ENCODE assay signal across 10 mouse cellular contexts in the genomic region with DNA sequence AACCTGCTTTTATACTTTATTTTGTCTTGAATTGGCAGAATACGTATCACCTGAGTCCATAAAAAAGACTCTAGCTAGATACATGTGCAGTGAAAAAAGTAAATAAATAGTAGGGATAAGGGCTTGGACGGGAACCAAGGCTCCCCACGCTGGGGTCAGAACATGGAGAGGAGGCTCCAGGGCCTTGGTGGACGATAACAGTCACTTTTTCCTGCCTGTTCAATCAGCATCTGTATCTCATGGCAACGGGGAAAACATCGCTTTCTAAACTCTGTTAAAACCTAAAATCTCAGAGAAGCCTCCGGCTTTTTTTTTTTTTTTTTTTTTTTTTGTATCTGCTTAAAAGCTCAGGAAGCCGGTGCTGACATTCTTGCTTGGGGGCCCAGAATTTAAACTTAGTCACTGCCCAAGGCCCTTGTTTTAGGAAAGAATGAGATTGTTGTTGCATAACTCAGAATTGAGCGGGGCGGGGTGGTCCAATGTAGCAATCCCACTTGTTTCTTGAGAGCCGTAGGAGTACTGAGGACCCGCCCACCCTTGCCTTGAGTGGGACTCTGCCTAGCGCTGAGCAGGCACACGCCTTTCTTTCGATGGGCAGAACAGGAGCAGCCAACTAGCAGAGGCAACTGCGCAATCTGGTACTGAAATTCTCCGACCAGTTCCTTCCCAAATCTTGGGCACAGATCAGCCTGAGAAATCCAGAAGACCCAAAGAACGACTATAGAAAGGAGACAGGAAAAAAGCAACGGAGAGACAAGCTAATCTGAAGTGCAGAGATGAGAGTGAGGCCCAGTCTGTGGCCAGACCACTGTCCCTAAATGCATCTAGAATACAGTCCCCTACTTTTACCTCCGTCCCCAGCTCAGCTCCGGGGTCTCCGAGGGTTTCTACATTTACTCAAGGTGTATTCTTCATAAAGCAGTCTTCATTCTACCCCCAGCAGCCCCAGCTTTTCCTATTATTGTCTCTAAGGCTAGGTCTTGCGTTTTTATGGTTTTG. TPM values are rescaled to one million over a fixed set of nuclear protein-coding genes. Genes with fewer than 3 reads are reported as not detected.
A peak's percentile ranks its signal among the peaks of the same experiment; 100 is the strongest.
DNase-seq lines count a peak whose midpoint lies in the region; ATAC-seq lines count a peak whose summit lies in the region.
"Had no signal": no experiment of that assay in that cellular context is flagged by ENCODE, and none has a peak within 500 bp of the region (broad histone marks: within the 10 kb centered on the region; RNA-seq: fewer than 3 reads in every experiment).

No protein-coding gene starts in this region.

- ATAC-seq in midbrain, embryonic 11.5 days (ENCODE audit: low FRiP score) = no peak
- ATAC-seq in midbrain, embryonic 13.5 days = no peak
- ATAC-seq in heart, embryonic 13.5 days (ENCODE audit: extremely low read depth, insufficient number of reproducible peaks, low FRiP score, low TSS enrichment) = no peak
- ATAC-seq in liver, embryonic 11.5 days (replicated peaks; ENCODE audit: low FRiP score) = no peak
- no peak for ATAC-seq in monocyte, adult 5-6 weeks (replicated peaks; ENCODE audit: insufficient number of reproducible peaks, low FRiP score, low TSS enrichment, poor library complexity, severe bottlenecking)

- H3K4me3 ChIP-seq in midbrain, embryonic 11.5 days (ENCODE audit: low read depth, low read length) = no peak overlapping the region
- no peak overlapping the region for H3K4me3 ChIP-seq in midbrain, embryonic 13.5 days (replicated peaks)
- no peak overlapping the region for H3K4me3 ChIP-seq in heart, embryonic 13.5 days
- no peak overlapping the region for H3K4me3 ChIP-seq in liver, embryonic 11.5 days (ENCODE audit: low read depth, low read length)
- H3K4me3 ChIP-seq: megakaryocyte, embryonic 14.5 days had no signal

- H3K27me3 ChIP-seq in midbrain, embryonic 11.5 days (ENCODE audit: control insufficient read depth, insufficient read depth, low read length) = peaks cover 29% of the 10 kb centered on the region
- H3K27me3 ChIP-seq in midbrain, embryonic 13.5 days = peaks cover 44% of the 10 kb centered on the region
- H3K27me3 ChIP-seq in heart, embryonic 13.5 days (replicated peaks) = peaks cover 43% of the 10 kb centered on the region
- peaks cover 32% of the 10 kb centered on the region for H3K27me3 ChIP-seq in liver, embryonic 11.5 days (replicated peaks; ENCODE audit: control insufficient read depth, insufficient read depth, low read length)

- H3K4me2 ChIP-seq in midbrain, embryonic 11.5 days = no peak overlapping the region
- no peak overlapping the region for H3K4me2 ChIP-seq in midbrain, embryonic 13.5 days (replicated peaks)
- H3K4me2 ChIP-seq in heart, embryonic 13.5 days = no peak overlapping the region
- H3K4me2 ChIP-seq in liver, embryonic 11.5 days = no peak overlapping the region

- H3K9me3 ChIP-seq in midbrain, embryonic 11.5 days (ENCODE audit: control insufficient read depth, low read length) = no peaks in the 10 kb centered on the region
- no peaks in the 10 kb centered on the region for H3K9me3 ChIP-seq in midbrain, embryonic 13.5 days
- no peaks in the 10 kb centered on the region for H3K9me3 ChIP-seq in heart, embryonic 13.5 days
- no peaks in the 10 kb centered on the region for H3K9me3 ChIP-seq in liver, embryonic 11.5 days (ENCODE audit: control insufficient read depth, low read length)
- H3K9me3 ChIP-seq: hindbrain, embryonic 10.5 days; megakaryocyte, embryonic 14.5 days had no signal

- no peaks in the 10 kb centered on the region for H3K4me1 ChIP-seq in midbrain, embryonic 11.5 days (ENCODE audit: control insufficient read depth, insufficient read depth, low read length)
- H3K4me1 ChIP-seq in midbrain, embryonic 13.5 days (replicated peaks) = peaks cover 7% of the 10 kb centered on the region
- peaks cover 42% of the 10 kb centered on the region for H3K4me1 ChIP-seq in heart, embryonic 13.5 days
- peaks cover 13% of the 10 kb centered on the region; the same call in 1 of the 2 replicates for H3K4me1 ChIP-seq in liver, embryonic 11.5 days (replicated peaks; ENCODE audit: control insufficient read depth, insufficient read depth, low read length)

- peak; percentile 34 for DNase-seq in adrenal gland, postnatal 10 days
- no peak for DNase-seq in adrenal gland, adult 2 months
- DNase-seq in midbrain, embryonic 11.5 days (ENCODE audit: low spot score, missing footprints) = peak; percentile 91
- DNase-seq in right cerebral cortex, postnatal 36 days (ENCODE audit: low spot score in 2 of 2) = peak; percentile 45 to 68
- DNase-seq in liver, embryonic 11.5 days (ENCODE audit: low spot score) = no peak

- WGBS in midbrain, embryonic 11.5 days = 53% methylated on average over 23 of the region's 23 CpGs
- WGBS in midbrain, embryonic 13.5 days = 56% methylated on average over 23 of the region's 23 CpGs
- WGBS in heart, embryonic 13.5 days = 47% methylated on average over 23 of the region's 23 CpGs
- 59% methylated on average over 23 of the region's 23 CpGs for WGBS in liver, embryonic 11.5 days

- H3K27ac ChIP-seq in midbrain, embryonic 11.5 days (ENCODE audit: low read depth, low read length) = no peak overlapping the region
- H3K27ac ChIP-seq in midbrain, embryonic 13.5 days = no peak overlapping the region
- no peak overlapping the region for H3K27ac ChIP-seq in heart, embryonic 13.5 days (replicated peaks)
- H3K27ac ChIP-seq in liver, embryonic 11.5 days (ENCODE audit: low read depth, low read length) = no peak overlapping the region
- H3K27ac ChIP-seq: hindbrain, embryonic 10.5 days had no signal

- no peaks in the 10 kb centered on the region for H3K36me3 ChIP-seq in midbrain, embryonic 11.5 days (ENCODE audit: control insufficient read depth, insufficient read depth, low read length)
- H3K36me3 ChIP-seq in midbrain, embryonic 13.5 days = no peaks in the 10 kb centered on the region
- H3K36me3 ChIP-seq in heart, embryonic 13.5 days = no peaks in the 10 kb centered on the region
- no peaks in the 10 kb centered on the region for H3K36me3 ChIP-seq in liver, embryonic 11.5 days (ENCODE audit: control insufficient read depth, insufficient read depth, low read length)
- H3K36me3 ChIP-seq: hindbrain, embryonic 10.5 days had no signal

- H3K9ac ChIP-seq in midbrain, embryonic 11.5 days (ENCODE audit: low read length) = no peak overlapping the region
- no peak overlapping the region for H3K9ac ChIP-seq in midbrain, embryonic 13.5 days (replicated peaks)
- H3K9ac ChIP-seq in heart, embryonic 13.5 days = 0 out of 2 replicates have a peak overlapping the region, but pooled peaks have one; percentile 47
- H3K9ac ChIP-seq in liver, embryonic 11.5 days (ENCODE audit: low read depth, low read length) = no peak overlapping the region

RNA-seq across cellular contexts. Expression of gene Igfbp6, which starts 0.9 kb away (rescaled TPM):
- total RNA-seq in adrenal gland, postnatal 10 days (2021) = 10 to 100 TPM; 40.3 to 48.1 TPM
- 10 to 100 TPM; 37.7 to 71.0 TPM for total RNA-seq in adrenal gland, adult 2 months (2021)
- polyA plus RNA-seq in adrenal gland, adult 2 months (2012; rRNA removed) = 65.0 and 78.9 TPM in 2 replicates
- 0.34 and 0.40 TPM in 2 replicates for polyA plus RNA-seq in midbrain, embryonic 11.5 days (2014; fragmentation: Nextera tagmentation; extraction: Ambion mirVana)
- 0.72 and 0.81 TPM in 2 replicates for polyA plus RNA-seq in midbrain, embryonic 13.5 days (2015; fragmentation: Nextera tagmentation; extraction: Ambion mirVana)
- 3.5 and 3.7 TPM in 2 replicates for polyA plus RNA-seq in heart, embryonic 13.5 days (2015; fragmentation: Nextera tagmentation; extraction: Ambion mirVana)
- polyA plus RNA-seq in liver, embryonic 11.5 days (2014; fragmentation: Nextera tagmentation; extraction: Ambion mirVana) = 0.77 and 1.1 TPM in 2 replicates
- total RNA-seq in monocyte, adult 5-6 weeks (2017) = 0.38 to 1.4 TPM (median 0.68 TPM) in 3 replicates
- polyA plus RNA-seq: hindbrain, embryonic 10.5 days had no signal

RNA-seq across cellular contexts. Expression of gene Soat2, which starts 7.1 kb away (rescaled TPM):
- 1 to 10 TPM; 4.9 to 8.1 TPM for total RNA-seq in adrenal gland, postnatal 10 days (2021)
- total RNA-seq in adrenal gland, adult 2 months (2021) = under 1 TPM; 0.35 to 0.49 TPM
- 0.88 and 0.92 TPM in 2 replicates for polyA plus RNA-seq in adrenal gland, adult 2 months (2012; rRNA removed)
- polyA plus RNA-seq in midbrain, embryonic 11.5 days (2014; fragmentation: Nextera tagmentation; extraction: Ambion mirVana) = not detected in 2 replicates
- polyA plus RNA-seq in midbrain, embryonic 13.5 days (2015; fragmentation: Nextera tagmentation; extraction: Ambion mirVana) = not detected in 2 replicates
- polyA plus RNA-seq in heart, embryonic 13.5 days (2015; fragmentation: Nextera tagmentation; extraction: Ambion mirVana) = 0.53 and 1.5 TPM in 2 replicates
- 31.4 and 36.2 TPM in 2 replicates for polyA plus RNA-seq in liver, embryonic 11.5 days (2014; fragmentation: Nextera tagmentation; extraction: Ambion mirVana)
- total RNA-seq in monocyte, adult 5-6 weeks (2017) = 6.2 to 25.0 TPM (median 10.2 TPM) in 3 replicates

RNA-seq across cellular contexts. Expression of gene Spryd3, which starts 7.2 kb away (rescaled TPM):
- 10 to 100 TPM; 27.4 to 31.5 TPM for total RNA-seq in adrenal gland, postnatal 10 days (2021)
- 10 to 100 TPM; 27.4 to 48.9 TPM for total RNA-seq in adrenal gland, adult 2 months (2021)
- 38.3 and 48.4 TPM in 2 replicates for polyA plus RNA-seq in adrenal gland, adult 2 months (2012; rRNA removed)
- polyA plus RNA-seq in midbrain, embryonic 11.5 days (2014; fragmentation: Nextera tagmentation; extraction: Ambion mirVana) = 9.8 and 10.5 TPM in 2 replicates
- polyA plus RNA-seq in midbrain, embryonic 13.5 days (2015; fragmentation: Nextera tagmentation; extraction: Ambion mirVana) = 38.0 and 38.5 TPM in 2 replicates
- polyA plus RNA-seq in heart, embryonic 13.5 days (2015; fragmentation: Nextera tagmentation; extraction: Ambion mirVana) = 19.5 and 20.0 TPM in 2 replicates
- polyA plus RNA-seq in liver, embryonic 11.5 days (2014; fragmentation: Nextera tagmentation; extraction: Ambion mirVana) = 15.1 and 18.7 TPM in 2 replicates
- 49.3 to 56.3 TPM (median 49.3 TPM) in 3 replicates for total RNA-seq in monocyte, adult 5-6 weeks (2017)

RNA-seq across cellular contexts. Expression of gene Tns2, which starts 43.0 kb away (rescaled TPM):
- 10 to 100 TPM; 64.5 to 84.6 TPM for total RNA-seq in adrenal gland, postnatal 10 days (2021)
- 10 to 100 TPM; 75.2 to 91.8 TPM for total RNA-seq in adrenal gland, adult 2 months (2021)
- polyA plus RNA-seq in adrenal gland, adult 2 months (2012; rRNA removed) = 101 and 107 TPM in 2 replicates
- polyA plus RNA-seq in midbrain, embryonic 11.5 days (2014; fragmentation: Nextera tagmentation; extraction: Ambion mirVana) = 7.5 TPM in 2 replicates
- 6.1 and 6.9 TPM in 2 replicates for polyA plus RNA-seq in midbrain, embryonic 13.5 days (2015; fragmentation: Nextera tagmentation; extraction: Ambion mirVana)
- 26.3 and 32.5 TPM in 2 replicates for polyA plus RNA-seq in heart, embryonic 13.5 days (2015; fragmentation: Nextera tagmentation; extraction: Ambion mirVana)
- 13.2 and 17.8 TPM in 2 replicates for polyA plus RNA-seq in liver, embryonic 11.5 days (2014; fragmentation: Nextera tagmentation; extraction: Ambion mirVana)
- total RNA-seq in monocyte, adult 5-6 weeks (2017) = 5.7 TPM in 1 of 3 replicates, not detected in the others

RNA-seq across cellular contexts. Expression of gene Zfp740, which starts 59.8 kb away (rescaled TPM):
- 10 to 100 TPM; 66.7 to 84.9 TPM for total RNA-seq in adrenal gland, postnatal 10 days (2021)
- total RNA-seq in adrenal gland, adult 2 months (2021) = 10 to 100 TPM; 48.6 to 60.7 TPM
- polyA plus RNA-seq in adrenal gland, adult 2 months (2012; rRNA removed) = 13.9 and 14.4 TPM in 2 replicates
- polyA plus RNA-seq in midbrain, embryonic 11.5 days (2014; fragmentation: Nextera tagmentation; extraction: Ambion mirVana) = 58.9 and 61.1 TPM in 2 replicates
- 81.1 and 83.0 TPM in 2 replicates for polyA plus RNA-seq in midbrain, embryonic 13.5 days (2015; fragmentation: Nextera tagmentation; extraction: Ambion mirVana)
- polyA plus RNA-seq in heart, embryonic 13.5 days (2015; fragmentation: Nextera tagmentation; extraction: Ambion mirVana) = 30.3 and 31.7 TPM in 2 replicates
- polyA plus RNA-seq in liver, embryonic 11.5 days (2014; fragmentation: Nextera tagmentation; extraction: Ambion mirVana) = 38.1 and 38.3 TPM in 2 replicates
- total RNA-seq in monocyte, adult 5-6 weeks (2017) = 58.9 to 62.9 TPM (median 60.3 TPM) in 3 replicates

Comparison
In these comparisons a context has a peak if more than half of its experiments do, and no peak if none do; other contexts are left out.
1. DNase-seq: peak in adrenal gland, postnatal 10 days (single experiment), midbrain, embryonic 11.5 days (single experiment) and right cerebral cortex, postnatal 36 days (2 of 2); none in adrenal gland, adult 2 months (single experiment) and liver, embryonic 11.5 days (single experiment).
2. RNA of gene Igfbp6, which starts 0.9 kb away (polyA plus RNA-seq): 65.0 to 78.9 TPM in adrenal gland, adult 2 months; 3.5 to 3.7 TPM in heart, embryonic 13.5 days, 0.77 to 1.1 TPM in liver, embryonic 11.5 days, 0.72 to 0.81 TPM in midbrain, embryonic 13.5 days and 0.34 to 0.40 TPM in midbrain, embryonic 11.5 days; every median in the first group is over 10 times any median in the second.
3. RNA of gene Soat2, which starts 7.1 kb away (polyA plus RNA-seq): 31.4 to 36.2 TPM in liver, embryonic 11.5 days; 0.88 to 0.92 TPM in adrenal gland, adult 2 months, 0.53 to 1.5 TPM in heart, embryonic 13.5 days, not detected in midbrain, embryonic 13.5 days and not detected in midbrain, embryonic 11.5 days; every median in the first group is over 10 times any median in the second.